Mouse (Mus musculus) ovary, postnatal 36 days (tissue): ENCODE measurements around the gene Gm14214.

Source experiments
- DNase-seq: peaks from one replicate; pipeline ENCODE4 v3.0.0; 2022; ENCODE audit warnings: low spot score, mixed read lengths

The Gm14214 gene

GRCm38 (mm10) chr2:154774032-154774431 is 4.2 kb upstream of the Gm14214 start:
- no peak for DNase-seq

- DNase-seq: no peak
Measured at GRCm38 (mm10) chr2:154771604-154772003, 1.8 kb upstream of the Gm14214 start.

GRCm38 (mm10) chr2:154767051-154767450 is 2.8 kb downstream of the Gm14214 start:
- no peak for DNase-seq

- no peak for DNase-seq
Measured at GRCm38 (mm10) chr2:154765554-154766008, 4.2 kb downstream of the Gm14214 start.

- no peak for DNase-seq
Measured at GRCm38 (mm10) chr2:154764828-154765497, 4.9 kb downstream of the Gm14214 start.

GRCm38 (mm10) chr2:154763226-154763625 is 6.6 kb downstream of the Gm14214 start:
- DNase-seq: no peak

GRCm38 (mm10) chr2:154758454-154758853 is 11.4 kb downstream of the Gm14214 start:
- DNase-seq: no peak

- DNase-seq: no peak
Measured at GRCm38 (mm10) chr2:154757691-154758090, 12.1 kb downstream of the Gm14214 start.

GRCm38 (mm10) chr2:154755791-154756190 is 14.0 kb downstream of the Gm14214 start:
- no peak for DNase-seq

- no peak for DNase-seq
Measured at GRCm38 (mm10) chr2:154754068-154754560, 15.7 kb downstream of the Gm14214 start.

- peak; percentile 47 for DNase-seq
Measured at GRCm38 (mm10) chr2:154751924-154752323, 17.9 kb downstream of the Gm14214 start.

- DNase-seq: no peak
Measured at GRCm38 (mm10) chr2:154749046-154750036, 20.5 kb downstream of the Gm14214 start.

GRCm38 (mm10) chr2:154748383-154748782 is 21.4 kb downstream of the Gm14214 start:
- DNase-seq: no peak

- no peak for DNase-seq
Measured at GRCm38 (mm10) chr2:154743915-154744314, 25.9 kb downstream of the Gm14214 start.

- DNase-seq: no peak
Measured at GRCm38 (mm10) chr2:154742911-154743819, 26.7 kb downstream of the Gm14214 start.

- no peak for DNase-seq
Measured at GRCm38 (mm10) chr2:154738621-154739020, 31.2 kb downstream of the Gm14214 start.

- no peak for DNase-seq
Measured at GRCm38 (mm10) chr2:154735986-154736385, 33.8 kb downstream of the Gm14214 start.

GRCm38 (mm10) chr2:154735416-154735815 is 34.4 kb downstream of the Gm14214 start:
- DNase-seq: no peak

GRCm38 (mm10) chr2:154734977-154735376 is 34.9 kb downstream of the Gm14214 start:
- no peak for DNase-seq

- no peak for DNase-seq
Measured at GRCm38 (mm10) chr2:154732503-154733141, 37.2 kb downstream of the Gm14214 start.

- no peak for DNase-seq
Measured at GRCm38 (mm10) chr2:154731916-154732315, 37.9 kb downstream of the Gm14214 start.
